ENCODE assay signal across 10 mouse cellular contexts in genomic region chr17:32785656-32786055, GRCm38 (mm10). TPM values are rescaled to one million over a fixed set of nuclear protein-coding genes. Genes with fewer than 3 reads are reported as not detected.
DNase-seq lines count a peak whose midpoint lies in the region; ATAC-seq and TF ChIP-seq lines count a peak whose summit lies in the region.
"Had no signal": no experiment of that assay in that cellular context is flagged by ENCODE, and none has a peak within 500 bp of the region (broad histone marks: within the 10 kb centered on the region; RNA-seq: fewer than 3 reads in every experiment).

No protein-coding gene starts in this region.

- H3K9ac ChIP-seq in hindbrain, embryonic 12.5 days, result no peak overlapping the region
- H3K9ac ChIP-seq in hindbrain, embryonic 11.5 days (ENCODE audit: low read depth, low read length), result no peak overlapping the region
- no peak overlapping the region for H3K9ac ChIP-seq in midbrain, embryonic 11.5 days (ENCODE audit: low read length)
- H3K9ac ChIP-seq in intestine, postnatal 0 days (ENCODE audit: low read depth, low read length), result no peak overlapping the region

- no peak for TF ChIP-seq CTCF in intestine, postnatal 0 days (IDR thresholded peaks at IDR 0.05; ENCODE audit: low read depth)
- no peak for TF ChIP-seq CTCF in cerebellum, adult 2 months (IDR thresholded peaks at IDR 0.05; ENCODE audit: borderline replicate concordance, insufficient read depth, low read depth, low read length)

- peaks cover 20% of the 10 kb centered on the region for H3K36me3 ChIP-seq in hindbrain, embryonic 12.5 days
- H3K36me3 ChIP-seq in hindbrain, embryonic 11.5 days (ENCODE audit: control insufficient read depth, insufficient read depth, low read length), result peaks cover 3% of the 10 kb centered on the region; the same call in 1 of the 2 replicates
- H3K36me3 ChIP-seq in midbrain, embryonic 10.5 days, result peaks cover 56% of the 10 kb centered on the region
- peaks cover 15% of the 10 kb centered on the region for H3K36me3 ChIP-seq in midbrain, embryonic 11.5 days (ENCODE audit: control insufficient read depth, insufficient read depth, low read length)
- 0 out of 2 replicates have a peak, but pooled peaks cover 6% of the 10 kb centered on the region for H3K36me3 ChIP-seq in intestine, postnatal 0 days (ENCODE audit: control insufficient read depth, insufficient read depth)

- H3K4me3 ChIP-seq in hindbrain, embryonic 12.5 days, result no peak overlapping the region
- no peak overlapping the region for H3K4me3 ChIP-seq in hindbrain, embryonic 11.5 days (ENCODE audit: low read depth, low read length)
- H3K4me3 ChIP-seq in midbrain, embryonic 10.5 days, result peak overlapping the region; percentile 16; the same call in 1 of the 2 replicates
- no peak overlapping the region for H3K4me3 ChIP-seq in midbrain, embryonic 11.5 days (ENCODE audit: low read depth, low read length)
- H3K4me3 ChIP-seq in intestine, postnatal 0 days (ENCODE audit: low read depth, low read length), result no peak overlapping the region
- no peak overlapping the region for H3K4me3 ChIP-seq in cerebellum, adult 2 months (replicated peaks; ENCODE audit: insufficient read depth, low read depth, low read length)

- peak overlapping the region; percentile 26; the same call in 1 of the 2 replicates for H3K4me2 ChIP-seq in hindbrain, embryonic 12.5 days (replicated peaks)
- no peak overlapping the region for H3K4me2 ChIP-seq in hindbrain, embryonic 11.5 days (replicated peaks; ENCODE audit: low read depth, low read length)
- H3K4me2 ChIP-seq in midbrain, embryonic 11.5 days, result no peak overlapping the region
- H3K4me2 ChIP-seq in intestine, postnatal 0 days (replicated peaks; ENCODE audit: low read depth), result peak overlapping the region; percentile 43; the same call in 1 of the 2 replicates

- no peak overlapping the region for H3K27ac ChIP-seq in hindbrain, embryonic 12.5 days
- H3K27ac ChIP-seq in hindbrain, embryonic 11.5 days (ENCODE audit: low read depth, low read length), result no peak overlapping the region
- H3K27ac ChIP-seq in midbrain, embryonic 10.5 days (replicated peaks), result no peak overlapping the region
- H3K27ac ChIP-seq in midbrain, embryonic 11.5 days (ENCODE audit: low read depth, low read length), result no peak overlapping the region
- no peak overlapping the region for H3K27ac ChIP-seq in intestine, postnatal 0 days (ENCODE audit: low read depth, low read length)
- no peak overlapping the region for H3K27ac ChIP-seq in cerebellum, adult 2 months (ENCODE audit: insufficient read depth, low read length)

- TF ChIP-seq POLR2A in cerebellum, adult 2 months (IDR thresholded peaks at IDR 0.05; ENCODE audit: borderline replicate concordance, insufficient read depth, low read length), result no peak

- peaks cover 24% of the 10 kb centered on the region for H3K4me1 ChIP-seq in hindbrain, embryonic 12.5 days
- H3K4me1 ChIP-seq in hindbrain, embryonic 11.5 days (replicated peaks; ENCODE audit: control insufficient read depth, insufficient read depth, low read length), result peaks cover 5% of the 10 kb centered on the region
- peaks cover 22% of the 10 kb centered on the region for H3K4me1 ChIP-seq in midbrain, embryonic 10.5 days
- peaks cover 13% of the 10 kb centered on the region for H3K4me1 ChIP-seq in midbrain, embryonic 11.5 days (ENCODE audit: control insufficient read depth, insufficient read depth, low read length)
- peaks cover 4% of the 10 kb centered on the region; the same call in 1 of the 2 replicates for H3K4me1 ChIP-seq in intestine, postnatal 0 days (replicated peaks; ENCODE audit: control insufficient read depth, insufficient read depth, low read length)
- H3K4me1 ChIP-seq in cerebellum, adult 2 months (ENCODE audit: control insufficient read depth, insufficient read depth, low read length), result no peaks in the 10 kb centered on the region

- H3K9me3 ChIP-seq in hindbrain, embryonic 12.5 days (replicated peaks), result 0 out of 2 replicates have a peak, but pooled peaks cover 4% of the 10 kb centered on the region
- H3K9me3 ChIP-seq in hindbrain, embryonic 11.5 days (ENCODE audit: control insufficient read depth, low read length), result no peaks in the 10 kb centered on the region
- H3K9me3 ChIP-seq in midbrain, embryonic 10.5 days (replicated peaks), result peaks cover 13% of the 10 kb centered on the region; the same call in 1 of the 2 replicates
- no peaks in the 10 kb centered on the region; the same call in 1 of the 2 replicates for H3K9me3 ChIP-seq in midbrain, embryonic 11.5 days (ENCODE audit: control insufficient read depth, low read length)
- no peaks in the 10 kb centered on the region for H3K9me3 ChIP-seq in intestine, postnatal 0 days (ENCODE audit: control insufficient read depth)

- H3K27me3 ChIP-seq in hindbrain, embryonic 12.5 days, result no peaks in the 10 kb centered on the region
- no peaks in the 10 kb centered on the region for H3K27me3 ChIP-seq in hindbrain, embryonic 11.5 days (ENCODE audit: control insufficient read depth, insufficient read depth, low read length)
- H3K27me3 ChIP-seq in midbrain, embryonic 10.5 days (ENCODE audit: low read depth, poor library complexity, severe bottlenecking), result no peaks in the 10 kb centered on the region
- H3K27me3 ChIP-seq in midbrain, embryonic 11.5 days (ENCODE audit: control insufficient read depth, insufficient read depth, low read length), result no peaks in the 10 kb centered on the region
- H3K27me3 ChIP-seq in intestine, postnatal 0 days (replicated peaks; ENCODE audit: control insufficient read depth, insufficient read depth, low read length), result no peaks in the 10 kb centered on the region
- H3K27me3 ChIP-seq in cerebellum, adult 2 months (ENCODE audit: control insufficient read depth, insufficient read depth, low read length), result no peaks in the 10 kb centered on the region

- no peak for ATAC-seq in hindbrain, embryonic 12.5 days (ENCODE audit: low FRiP score)
- no peak for ATAC-seq in hindbrain, embryonic 11.5 days (ENCODE audit: low FRiP score)
- ATAC-seq in midbrain, embryonic 11.5 days (ENCODE audit: low FRiP score), result no peak
- no peak for ATAC-seq in intestine, postnatal 0 days
- ATAC-seq: activated CD4-positive, CD25-positive, alpha-beta regulatory T cell, adult 4 months had no signal

- WGBS in hindbrain, embryonic 12.5 days, result 88% methylated on average over 3 of the region's 3 CpGs
- 84% methylated on average over 3 of the region's 3 CpGs for WGBS in hindbrain, embryonic 11.5 days
- 95% methylated on average over 3 of the region's 3 CpGs for WGBS in midbrain, embryonic 10.5 days
- WGBS in midbrain, embryonic 11.5 days, result 85% methylated on average over 3 of the region's 3 CpGs
- WGBS in intestine, postnatal 0 days, result 72% methylated on average over 3 of the region's 3 CpGs
- WGBS in cerebellum, adult 2 months, result 79% methylated on average over 3 of the region's 3 CpGs

- no peak for DNase-seq in hindbrain, embryonic 11.5 days (ENCODE audit: low spot score)
- no peak for DNase-seq in midbrain, embryonic 10.5 days (ENCODE audit: low spot score)
- DNase-seq in midbrain, embryonic 11.5 days (ENCODE audit: low spot score, missing footprints), result no peak
- no peak for DNase-seq in layer of hippocampus, adult 18-20 months (ENCODE audit: low spot score in 2 of 2)
- DNase-seq in cerebellum, adult 2 months, result no peak
- DNase-seq: right cerebral cortex, postnatal 25 days; thymus, adult 2 months had no signal

RNA-seq across cellular contexts. Expression of gene Zfp871, which starts 2.4 kb away (rescaled TPM):
- 47.6 and 49.9 TPM in 2 replicates for polyA plus RNA-seq in hindbrain, embryonic 12.5 days (2016; fragmentation: Nextera tagmentation; extraction: Ambion mirVana)
- polyA plus RNA-seq in hindbrain, embryonic 11.5 days (2014; fragmentation: Nextera tagmentation; extraction: Ambion mirVana), result 38.3 and 56.8 TPM in 2 replicates
- 49.4 and 52.8 TPM in 2 replicates for polyA plus RNA-seq in midbrain, embryonic 10.5 days (2016; fragmentation: Nextera tagmentation; extraction: Ambion mirVana)
- polyA plus RNA-seq in midbrain, embryonic 11.5 days (2014; fragmentation: Nextera tagmentation; extraction: Ambion mirVana), result 32.0 and 33.8 TPM in 2 replicates
- 13.9 and 16.7 TPM in 2 replicates for polyA plus RNA-seq in intestine, postnatal 0 days (2015; fragmentation: Nextera tagmentation; extraction: Ambion mirVana)
- 10 to 100 TPM; 83.4 to 88.4 TPM for total RNA-seq in layer of hippocampus, adult 18-20 months (2021)
- polyA plus RNA-seq in cerebellum, adult 2 months (2012; rRNA removed), result 25.9 and 28.8 TPM in 2 replicates

RNA-seq across cellular contexts. Expression of gene Zfp811, which starts 24.1 kb away (rescaled TPM):
- polyA plus RNA-seq in hindbrain, embryonic 12.5 days (2016; fragmentation: Nextera tagmentation; extraction: Ambion mirVana), result 42.9 and 46.4 TPM in 2 replicates
- polyA plus RNA-seq in hindbrain, embryonic 11.5 days (2014; fragmentation: Nextera tagmentation; extraction: Ambion mirVana), result 43.0 and 49.1 TPM in 2 replicates
- 30.1 and 44.5 TPM in 2 replicates for polyA plus RNA-seq in midbrain, embryonic 10.5 days (2016; fragmentation: Nextera tagmentation; extraction: Ambion mirVana)
- 38.1 and 42.0 TPM in 2 replicates for polyA plus RNA-seq in midbrain, embryonic 11.5 days (2014; fragmentation: Nextera tagmentation; extraction: Ambion mirVana)
- 0.86 and 1.5 TPM in 2 replicates for polyA plus RNA-seq in intestine, postnatal 0 days (2015; fragmentation: Nextera tagmentation; extraction: Ambion mirVana)
- 1 to 10 TPM; 4.7 to 5.3 TPM for total RNA-seq in layer of hippocampus, adult 18-20 months (2021)
- 6.4 and 7.2 TPM in 2 replicates for polyA plus RNA-seq in cerebellum, adult 2 months (2012; rRNA removed)

RNA-seq across cellular contexts. Expression of gene Zfp799, which starts 44.4 kb away (rescaled TPM):
- 18.4 and 18.7 TPM in 2 replicates for polyA plus RNA-seq in hindbrain, embryonic 12.5 days (2016; fragmentation: Nextera tagmentation; extraction: Ambion mirVana)
- 20.3 and 24.4 TPM in 2 replicates for polyA plus RNA-seq in hindbrain, embryonic 11.5 days (2014; fragmentation: Nextera tagmentation; extraction: Ambion mirVana)
- 12.1 and 12.8 TPM in 2 replicates for polyA plus RNA-seq in midbrain, embryonic 10.5 days (2016; fragmentation: Nextera tagmentation; extraction: Ambion mirVana)
- polyA plus RNA-seq in midbrain, embryonic 11.5 days (2014; fragmentation: Nextera tagmentation; extraction: Ambion mirVana), result 18.6 and 19.3 TPM in 2 replicates
- polyA plus RNA-seq in intestine, postnatal 0 days (2015; fragmentation: Nextera tagmentation; extraction: Ambion mirVana), result 4.3 and 4.5 TPM in 2 replicates
- 10 to 100 TPM; 26.6 to 30.7 TPM for total RNA-seq in layer of hippocampus, adult 18-20 months (2021)
- polyA plus RNA-seq in cerebellum, adult 2 months (2012; rRNA removed), result 13.3 and 15.7 TPM in 2 replicates

Comparison
In these comparisons a context has a peak if more than half of its experiments do, and no peak if none do; other contexts are left out.
1. H3K4me2 ChIP-seq: peak in hindbrain, embryonic 12.5 days (single experiment) and intestine, postnatal 0 days (single experiment); none in hindbrain, embryonic 11.5 days (single experiment) and midbrain, embryonic 11.5 days (single experiment).